Mouse (Mus musculus) hindlimb bud, embryonic 11.5 days (tissue): ENCODE results near the gene E130114P18Rik.

Source experiments
- DNase-seq: peaks from one replicate; pipeline ENCODE4 v3.0.0-alpha.2; 2012; ENCODE audit warnings: low read depth, low spot score; ENCODE audit errors: extremely low spot score

The E130114P18Rik gene

DNA sequence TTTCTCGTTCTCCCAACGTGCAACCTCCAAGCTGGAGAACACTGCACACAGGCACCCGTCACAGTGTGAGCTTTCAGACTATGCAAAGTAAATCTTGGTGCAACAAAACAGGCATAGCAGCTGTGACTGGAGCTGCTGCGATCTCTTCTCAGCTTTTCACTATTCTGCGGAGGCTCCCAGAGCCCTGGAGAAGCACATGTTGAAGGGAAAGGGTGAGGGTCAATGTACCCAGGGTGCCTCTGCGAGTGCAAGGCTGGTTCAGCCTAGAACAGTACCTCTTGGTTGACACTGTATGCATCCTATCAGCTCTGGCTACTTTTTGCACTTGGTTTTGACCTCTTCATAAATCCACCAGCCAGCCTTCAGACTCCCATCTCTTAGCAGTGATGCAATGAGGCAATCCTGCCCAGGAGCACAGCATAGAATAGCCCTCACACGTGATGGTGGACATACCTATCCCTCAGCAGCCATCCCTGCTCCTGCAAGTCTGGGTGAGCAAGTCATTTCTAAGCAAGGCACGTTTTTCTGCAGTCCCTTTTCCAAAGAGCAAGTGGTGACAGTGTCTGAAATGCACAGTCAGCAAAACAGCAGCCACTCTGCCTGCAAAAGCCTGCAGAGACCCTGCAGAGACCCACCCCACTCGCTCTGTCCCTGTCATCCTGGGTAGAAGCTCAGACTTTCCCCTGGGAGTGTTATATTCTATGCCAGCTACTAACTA, 67.7 kb downstream of the E130114P18Rik start:
- DNase-seq, result no peak

DNA sequence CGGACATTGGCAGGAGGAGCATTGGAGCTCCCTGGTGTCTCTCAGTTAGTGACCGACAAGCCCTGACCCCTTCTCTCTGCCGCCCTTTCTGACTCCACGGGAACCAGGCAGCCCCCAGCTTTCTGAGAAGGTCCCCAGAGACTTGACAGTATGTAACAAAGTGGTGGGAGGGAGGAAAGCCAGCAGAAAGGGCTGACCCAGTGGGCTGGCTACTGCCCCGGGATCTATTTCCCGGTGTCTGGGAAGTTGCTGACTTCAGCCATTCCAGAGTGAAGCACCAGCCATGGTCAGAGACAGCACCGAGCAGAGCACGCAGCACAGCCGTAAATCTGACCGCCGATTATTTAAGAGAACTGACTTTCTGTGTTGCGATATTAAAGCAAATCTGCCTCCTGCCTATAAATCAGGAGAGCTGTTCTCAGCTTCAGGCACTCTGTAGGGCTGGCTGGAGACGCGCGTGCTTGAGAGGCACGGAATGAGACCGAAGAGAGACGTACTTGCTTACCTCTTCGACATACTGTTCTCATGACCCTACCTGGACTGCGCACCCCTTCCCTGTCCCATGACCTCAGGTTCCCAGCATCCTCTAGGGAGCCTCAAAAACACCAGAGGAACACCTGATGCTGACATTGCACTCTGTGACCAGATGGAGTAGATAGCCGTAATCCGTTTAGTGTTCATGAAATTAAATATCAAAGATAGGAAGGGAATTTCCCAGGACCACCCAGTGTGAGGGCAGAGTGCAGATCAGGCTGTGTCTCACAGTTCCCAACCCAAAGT, 70.3 kb downstream of the E130114P18Rik start:
- DNase-seq, result no peak

DNA sequence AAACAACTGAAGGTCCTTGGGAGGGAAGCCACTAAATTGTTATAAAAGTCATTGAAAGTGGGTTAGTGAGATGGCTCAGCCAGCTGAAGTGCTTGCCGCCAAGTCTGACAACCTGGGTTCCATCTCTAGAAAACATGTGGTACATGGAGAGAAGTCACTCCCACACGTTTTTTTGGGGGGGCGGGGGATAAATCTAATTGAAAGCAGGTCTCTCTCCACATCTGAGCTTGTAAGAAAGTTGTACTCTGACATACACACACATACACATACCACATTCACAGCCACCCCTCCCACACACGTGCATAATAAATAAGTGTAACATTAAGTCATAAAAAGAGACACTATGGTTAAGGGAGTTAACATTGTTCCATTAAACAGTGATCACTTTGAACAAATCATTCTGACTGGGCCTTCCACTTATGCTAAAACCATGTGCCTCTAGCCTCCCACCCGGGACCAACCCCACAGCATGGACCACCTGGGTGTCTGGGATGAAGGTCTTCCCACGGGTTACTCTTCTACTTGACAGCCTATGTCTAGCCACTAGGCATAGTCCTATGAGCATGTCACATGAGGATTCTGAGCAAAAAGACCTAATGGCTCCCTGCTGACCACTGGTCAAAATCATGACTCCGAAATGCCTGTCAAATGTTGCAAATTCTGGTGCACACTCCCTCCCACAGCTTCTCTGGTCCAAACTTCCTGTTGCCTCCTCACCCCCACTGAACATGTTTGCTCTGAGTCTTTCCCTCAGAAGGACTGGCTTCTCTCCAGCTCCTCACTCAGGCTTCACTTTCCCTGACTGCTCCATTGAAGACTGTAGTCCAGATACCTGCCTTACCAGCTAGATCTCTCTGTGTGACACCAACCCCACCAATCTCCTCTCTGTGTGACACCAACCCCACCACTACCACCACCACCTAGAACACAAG, 80.9 kb downstream of the E130114P18Rik start:
- DNase-seq, result no peak

GRCm38 (mm10) chr4:97695414-97696040, 82.4 kb downstream of the E130114P18Rik start:
- DNase-seq, result no peak

DNA sequence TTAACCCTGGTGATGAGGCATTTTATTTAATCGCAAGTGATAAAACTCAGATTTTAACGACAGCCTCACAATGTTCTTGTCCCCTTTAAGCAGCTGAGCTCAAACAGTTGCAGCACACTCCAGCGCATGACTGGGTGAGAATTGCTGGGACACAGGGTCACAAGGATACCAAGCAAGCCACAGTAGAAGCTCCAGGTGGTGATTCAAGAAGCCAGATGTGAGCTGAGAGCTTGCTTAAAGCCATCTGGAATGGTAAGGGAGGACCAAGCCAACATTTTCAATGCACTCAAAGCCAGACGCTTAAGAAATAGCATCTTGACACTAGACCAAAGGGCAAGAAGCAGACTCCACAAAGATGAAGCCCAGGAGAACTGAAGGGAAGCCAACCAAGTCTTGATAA, 83.9 kb downstream of the E130114P18Rik start:
- no peak for DNase-seq

DNA sequence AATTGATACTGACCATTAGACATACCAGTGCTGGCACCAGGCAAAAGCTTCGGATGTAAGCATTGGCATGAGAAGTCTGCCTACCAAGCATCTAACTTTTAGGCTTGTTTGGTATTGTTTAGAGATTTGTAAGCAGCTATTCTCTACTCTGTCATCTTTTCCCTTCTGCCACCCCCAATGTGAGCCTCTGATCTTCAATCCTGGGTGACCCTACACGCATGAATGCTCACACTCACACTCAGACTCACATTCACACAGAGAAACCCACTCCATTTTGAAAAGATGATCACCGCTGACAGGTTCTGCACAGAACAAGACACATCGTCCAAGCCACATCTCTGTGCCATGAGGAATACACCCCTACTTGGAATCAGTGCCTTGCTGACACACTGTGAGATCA, 84.8 kb downstream of the E130114P18Rik start:
- DNase-seq, result no peak

GRCm38 (mm10) chr4:97690384-97690766, 87.5 kb downstream of the E130114P18Rik start:
- DNase-seq, result no peak

GRCm38 (mm10) chr4:97689456-97690383, 88.2 kb downstream of the E130114P18Rik start:
- DNase-seq, result no peak

- DNase-seq, result no peak
These were observed 91.9 kb downstream of the E130114P18Rik start for GRCm38 (mm10) chr4:97686020-97686419.

- no peak for DNase-seq
These were observed 101.3 kb downstream of the E130114P18Rik start for GRCm38 (mm10) chr4:97676579-97676937.

DNA sequence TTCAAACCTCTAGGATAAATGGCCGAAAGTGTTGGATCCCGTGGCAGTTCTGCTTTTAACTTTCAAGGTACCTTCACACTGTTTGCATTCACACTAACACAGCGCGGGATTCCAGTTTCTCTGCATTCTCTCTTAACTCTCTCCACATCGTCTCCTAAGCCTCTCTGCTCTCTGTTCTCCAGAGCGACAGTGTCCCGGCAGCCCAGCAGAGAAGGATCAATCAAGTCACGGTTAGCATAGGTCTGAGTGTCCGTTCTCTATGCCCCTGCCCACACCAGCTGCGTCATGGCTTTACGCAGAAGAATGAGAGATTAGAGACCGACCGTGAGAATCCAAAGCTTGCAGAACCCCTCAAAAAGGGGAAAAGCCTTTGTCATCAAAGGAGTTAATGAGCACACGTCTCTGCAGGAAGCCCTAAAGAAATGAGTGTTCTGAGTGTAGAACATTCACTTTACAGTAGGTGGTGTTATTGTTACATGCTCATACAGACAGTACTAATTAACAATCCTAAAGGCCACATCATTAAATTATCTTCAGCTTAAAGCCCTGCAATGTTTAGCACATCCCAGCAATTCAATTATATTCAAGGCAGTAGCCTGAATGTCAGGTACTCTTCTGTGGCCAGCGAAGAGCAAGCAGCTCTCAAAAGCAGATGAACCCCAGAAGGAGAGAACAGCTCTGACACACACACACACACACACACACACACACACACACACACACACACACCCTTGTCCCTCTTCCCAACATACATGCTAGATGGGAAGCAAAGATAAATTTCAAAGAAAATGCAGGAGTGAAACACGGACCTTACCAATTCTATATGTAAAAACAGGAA, 101.9 kb downstream of the E130114P18Rik start:
- no peak for DNase-seq

- no peak for DNase-seq
These were observed 103.9 kb downstream of the E130114P18Rik start for GRCm38 (mm10) chr4:97673854-97674510.

- DNase-seq, result no peak
These were observed 105.4 kb downstream of the E130114P18Rik start for GRCm38 (mm10) chr4:97672501-97672900.

DNA sequence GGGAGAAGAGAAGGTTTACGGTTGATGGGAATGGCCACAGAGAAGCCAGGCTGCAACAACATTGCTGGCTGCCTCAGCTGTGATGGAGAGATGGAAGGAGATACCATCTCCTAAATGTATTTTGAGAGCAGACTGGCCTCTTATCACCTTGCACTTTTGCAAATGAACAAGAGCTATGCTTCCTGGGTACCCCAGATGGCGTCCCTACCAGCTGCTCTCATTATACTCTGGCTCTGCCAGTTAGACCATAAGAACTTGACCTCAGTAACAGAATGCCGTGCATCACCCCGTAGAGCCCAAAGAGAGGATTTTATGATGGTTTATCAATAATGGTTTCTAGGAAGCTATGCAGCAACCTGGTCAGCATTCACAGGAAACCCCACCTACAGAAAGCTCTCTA, 106.0 kb downstream of the E130114P18Rik start:
- DNase-seq, result no peak

DNA sequence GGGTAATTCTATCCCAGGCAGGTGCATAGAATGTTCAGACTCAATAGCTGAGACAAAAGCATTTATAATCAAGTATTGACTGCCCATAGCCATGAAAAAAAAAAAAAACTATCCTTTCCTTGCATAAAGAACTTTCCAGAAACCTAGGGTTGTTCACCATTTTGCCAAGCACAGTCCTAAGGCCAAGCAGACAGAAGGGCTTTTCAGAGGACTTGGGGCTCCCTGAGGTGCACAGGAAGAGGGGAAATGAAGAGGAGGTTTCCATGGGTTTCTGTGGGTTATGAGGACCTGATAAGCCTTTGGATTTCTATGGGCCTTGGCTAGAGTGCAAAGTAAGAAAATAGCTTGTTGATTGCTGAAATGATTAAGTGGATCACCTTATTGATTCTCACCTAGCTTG, 107.5 kb downstream of the E130114P18Rik start:
- DNase-seq, result no peak

DNA sequence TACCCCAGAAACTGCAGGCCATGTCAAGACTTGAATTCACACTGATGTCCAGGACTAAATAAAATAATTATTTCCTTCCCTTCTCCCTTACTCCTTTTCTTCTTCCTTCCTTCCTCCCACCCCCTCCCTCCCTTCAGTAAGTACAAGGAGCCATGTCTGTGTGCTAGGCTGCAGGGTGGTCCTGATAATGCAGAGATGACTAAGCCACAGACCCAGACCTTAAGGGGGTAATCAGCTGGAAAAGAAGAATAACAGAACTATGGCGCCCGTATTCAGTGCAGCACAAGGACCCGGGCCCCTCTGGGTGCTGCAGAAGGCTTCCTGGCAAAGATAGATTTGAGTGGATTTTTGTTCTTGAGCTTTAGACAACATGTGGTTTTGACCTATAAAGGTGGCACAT, 108.1 kb downstream of the E130114P18Rik start:
- DNase-seq, result no peak

DNA sequence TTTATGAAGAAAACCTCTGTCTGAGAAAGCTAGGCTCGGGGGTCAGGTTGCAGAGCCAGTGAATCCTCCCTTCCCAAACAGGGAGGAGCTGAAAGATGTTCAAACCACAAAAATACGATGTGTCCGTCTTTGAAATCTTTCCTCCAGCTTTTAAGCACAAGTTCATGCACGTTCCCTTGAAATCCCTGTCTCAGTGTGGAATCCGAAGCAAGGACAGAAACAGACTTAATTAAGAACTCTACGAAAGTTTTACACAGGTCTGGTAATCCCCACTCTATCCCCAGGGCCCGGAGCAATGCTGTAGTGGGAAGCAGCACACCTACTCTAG, 112.5 kb downstream of the E130114P18Rik start:
- DNase-seq, result no peak

DNA sequence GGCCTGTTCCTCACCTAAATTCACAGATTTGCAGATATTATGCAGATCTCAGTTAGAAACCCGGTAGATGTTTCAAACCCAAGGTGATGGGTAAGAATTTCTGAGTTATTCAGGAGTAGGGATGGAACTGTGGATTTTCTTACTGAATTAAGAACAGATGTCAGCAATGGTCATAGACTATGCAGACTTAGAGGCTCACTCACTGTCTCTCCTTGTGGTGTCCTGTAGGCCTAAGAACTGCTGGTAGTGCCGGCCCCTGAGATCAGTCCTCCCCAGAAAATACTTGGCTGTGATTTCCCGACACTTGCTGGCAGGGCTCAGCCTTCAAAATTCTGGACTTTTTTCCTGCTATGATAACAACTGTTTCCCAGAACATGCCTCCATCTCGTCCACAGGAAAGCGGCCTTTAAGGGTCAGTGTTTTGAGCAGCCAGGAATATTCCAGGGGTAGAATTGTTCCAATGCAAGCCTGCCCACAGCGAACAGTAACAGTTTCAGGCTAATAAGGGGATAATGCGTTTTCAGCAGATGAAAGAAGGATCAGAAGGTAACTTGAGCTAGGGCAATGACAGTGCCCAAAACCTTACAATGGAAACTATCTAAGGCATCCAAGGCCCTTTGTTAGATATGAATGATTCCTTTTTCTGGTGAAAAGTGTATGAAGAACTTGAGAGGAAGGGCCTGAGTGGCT, 113.0 kb downstream of the E130114P18Rik start:
- no peak for DNase-seq
